Mouse (Mus musculus): ENCODE results near the gene Lep. TPM values are rescaled to one million over a fixed set of nuclear protein-coding genes. Genes with fewer than 3 reads are reported as not detected.

Gene Lep
- polyA plus RNA-seq, 1 experiment from 2014 or later = not detected

- Histone ChIP-seq H3K27ac (no peak overlapping the region), H3K4me2 (no peak overlapping the region), H3K9ac (no peak overlapping the region), H3K27me3 (peaks cover 13% of the 10 kb centered on the region), H3K36me3 (no peaks in the 10 kb centered on the region), H3K4me1 (no peaks in the 10 kb centered on the region), H3K9me3 (no peaks in the 10 kb centered on the region), H3K4me3 (no peak overlapping the region)
- WGBS = 63% methylated on average over 5 of the region's 5 CpGs
- no peak for ATAC-seq (ENCODE audit: insufficient number of reproducible peaks, insufficient read depth, low FRiP score, low TSS enrichment, low read depth)
These were observed 10.1 kb upstream of the Lep start for GRCm38 (mm10) chr6:29049926-29050325.

- WGBS = 64% methylated on average over 9 of the region's 9 CpGs
- Histone ChIP-seq H3K4me1 (no peaks in the 10 kb centered on the region), H3K27ac (no peak overlapping the region), H3K9me3 (no peaks in the 10 kb centered on the region; the same call in 1 of the 2 replicates), H3K4me3 (no peak overlapping the region), H3K4me2 (no peak overlapping the region), H3K27me3 (peaks cover 13% of the 10 kb centered on the region), H3K9ac (no peak overlapping the region), H3K36me3 (no peaks in the 10 kb centered on the region)
- ATAC-seq (ENCODE audit: insufficient number of reproducible peaks, insufficient read depth, low FRiP score, low TSS enrichment, low read depth) = no peak
These were observed 7.8 kb upstream of the Lep start for GRCm38 (mm10) chr6:29052188-29052587.

- Histone ChIP-seq H3K27me3 (peaks cover 13% of the 10 kb centered on the region), H3K9ac (no peak overlapping the region), H3K4me3 (no peak overlapping the region), H3K4me2 (no peak overlapping the region), H3K4me1 (no peaks in the 10 kb centered on the region), H3K9me3 (no peaks in the 10 kb centered on the region; the same call in 1 of the 2 replicates), H3K27ac (no peak overlapping the region), H3K36me3 (no peaks in the 10 kb centered on the region)
- WGBS = 70% methylated on average over 7 of the region's 7 CpGs
- no peak for ATAC-seq (ENCODE audit: insufficient number of reproducible peaks, insufficient read depth, low FRiP score, low TSS enrichment, low read depth)
These were observed 6.8 kb upstream of the Lep start for GRCm38 (mm10) chr6:29053181-29053580.

GRCm38 (mm10) chr6:29056377-29056776 is 3.6 kb upstream of the Lep start:
- 80% methylated on average over 7 of the region's 7 CpGs for WGBS
- Histone ChIP-seq H3K4me3 (no peak overlapping the region), H3K27me3 (peaks cover 10% of the 10 kb centered on the region), H3K9me3 (no peaks in the 10 kb centered on the region; the same call in 1 of the 2 replicates), H3K27ac (no peak overlapping the region), H3K4me1 (no peaks in the 10 kb centered on the region), H3K9ac (no peak overlapping the region), H3K36me3 (no peaks in the 10 kb centered on the region), H3K4me2 (no peak overlapping the region)
- no peak for ATAC-seq (ENCODE audit: insufficient number of reproducible peaks, insufficient read depth, low FRiP score, low TSS enrichment, low read depth)

GRCm38 (mm10) chr6:29066389-29066790 is 6.4 kb downstream of the Lep start:
- H3K9ac ChIP-seq = no peak overlapping the region
- H3K4me1 ChIP-seq = no peaks in the 10 kb centered on the region
- H3K4me2 ChIP-seq = no peak overlapping the region
- no peaks in the 10 kb centered on the region for H3K36me3 ChIP-seq
- ATAC-seq (ENCODE audit: insufficient number of reproducible peaks, insufficient read depth, low FRiP score, low TSS enrichment, low read depth) = no peak
- H3K27me3 ChIP-seq = no peaks in the 10 kb centered on the region
- no peak overlapping the region for H3K27ac ChIP-seq
- WGBS = 67% methylated on average over 8 of the region's 8 CpGs
- no peaks in the 10 kb centered on the region for H3K9me3 ChIP-seq
- no peak overlapping the region for H3K4me3 ChIP-seq

- Histone ChIP-seq H3K36me3 (no peaks in the 10 kb centered on the region), H3K27me3 (no peaks in the 10 kb centered on the region), H3K4me1 (no peaks in the 10 kb centered on the region), H3K4me3 (no peak overlapping the region), H3K4me2 (no peak overlapping the region), H3K9me3 (no peaks in the 10 kb centered on the region), H3K27ac (no peak overlapping the region), H3K9ac (no peak overlapping the region)
- WGBS = 82% methylated on average over 4 of the region's 4 CpGs
- no peak for ATAC-seq (ENCODE audit: insufficient number of reproducible peaks, insufficient read depth, low FRiP score, low TSS enrichment, low read depth)
These were observed 12.2 kb downstream of the Lep start for GRCm38 (mm10) chr6:29072258-29072657.

GRCm38 (mm10) chr6:29073462-29074132 is 13.6 kb downstream of the Lep start:
- H3K9me3 ChIP-seq = no peaks in the 10 kb centered on the region
- H3K4me3 ChIP-seq = no peak overlapping the region
- no peaks in the 10 kb centered on the region for H3K4me1 ChIP-seq
- no peak overlapping the region for H3K4me2 ChIP-seq
- no peak overlapping the region for H3K27ac ChIP-seq
- 62% methylated on average over 11 of the region's 11 CpGs for WGBS
- no peak for ATAC-seq (ENCODE audit: insufficient number of reproducible peaks, insufficient read depth, low FRiP score, low TSS enrichment, low read depth)
- H3K36me3 ChIP-seq = no peaks in the 10 kb centered on the region
- no peaks in the 10 kb centered on the region for H3K27me3 ChIP-seq
- H3K9ac ChIP-seq = no peak overlapping the region

GRCm38 (mm10) chr6:29074133-29074469 is 14.1 kb downstream of the Lep start:
- Histone ChIP-seq H3K4me2 (no peak overlapping the region), H3K9me3 (no peaks in the 10 kb centered on the region), H3K4me1 (no peaks in the 10 kb centered on the region), H3K36me3 (no peaks in the 10 kb centered on the region), H3K4me3 (no peak overlapping the region), H3K27me3 (no peaks in the 10 kb centered on the region), H3K9ac (no peak overlapping the region), H3K27ac (no peak overlapping the region)
- no peak for ATAC-seq (ENCODE audit: insufficient number of reproducible peaks, insufficient read depth, low FRiP score, low TSS enrichment, low read depth)

- no peak overlapping the region for H3K4me2 ChIP-seq
- no peaks in the 10 kb centered on the region for H3K9me3 ChIP-seq
- H3K4me1 ChIP-seq = no peaks in the 10 kb centered on the region
- no peak overlapping the region for H3K27ac ChIP-seq
- no peaks in the 10 kb centered on the region for H3K36me3 ChIP-seq
- H3K27me3 ChIP-seq = peaks cover 3% of the 10 kb centered on the region; the same call in 1 of the 2 replicates
- no peak overlapping the region for H3K4me3 ChIP-seq
- no peak overlapping the region for H3K9ac ChIP-seq
- ATAC-seq (ENCODE audit: insufficient number of reproducible peaks, insufficient read depth, low FRiP score, low TSS enrichment, low read depth) = no peak
- WGBS = 60% methylated on average over 4 of the region's 4 CpGs
These were observed 19.3 kb downstream of the Lep start for GRCm38 (mm10) chr6:29079291-29079690.

GRCm38 (mm10) chr6:29081826-29082363 is 21.9 kb downstream of the Lep start:
- H3K27ac ChIP-seq = no peak overlapping the region
- no peak overlapping the region for H3K4me2 ChIP-seq
- H3K4me3 ChIP-seq = no peak overlapping the region
- no peak overlapping the region for H3K9ac ChIP-seq
- H3K36me3 ChIP-seq = no peaks in the 10 kb centered on the region
- peaks cover 6% of the 10 kb centered on the region; the same call in 1 of the 2 replicates for H3K4me1 ChIP-seq
- H3K9me3 ChIP-seq = no peaks in the 10 kb centered on the region
- 70% methylated on average over 10 of the region's 10 CpGs for WGBS
- peaks cover 3% of the 10 kb centered on the region; the same call in 1 of the 2 replicates for H3K27me3 ChIP-seq
- no peak for ATAC-seq (ENCODE audit: insufficient number of reproducible peaks, insufficient read depth, low FRiP score, low TSS enrichment, low read depth)

GRCm38 (mm10) chr6:29082776-29083354 is 22.8 kb downstream of the Lep start:
- 41% methylated on average over 9 of the region's 9 CpGs for WGBS
- H3K27ac ChIP-seq = 0 out of 2 replicates have a peak overlapping the region, but pooled peaks have one; percentile 28

GRCm38 (mm10) chr6:29084401-29084800 is 24.4 kb downstream of the Lep start:
- WGBS = 36% methylated on average over 7 of the region's 7 CpGs
- no peaks in the 10 kb centered on the region for H3K9me3 ChIP-seq
- no peak overlapping the region for H3K4me2 ChIP-seq
- ATAC-seq (ENCODE audit: insufficient number of reproducible peaks, insufficient read depth, low FRiP score, low TSS enrichment, low read depth) = no peak
- no peak overlapping the region for H3K27ac ChIP-seq
- H3K36me3 ChIP-seq = no peaks in the 10 kb centered on the region
- H3K9ac ChIP-seq = no peak overlapping the region
- H3K4me3 ChIP-seq = no peak overlapping the region
- H3K4me1 ChIP-seq = peaks cover 6% of the 10 kb centered on the region; the same call in 1 of the 2 replicates
- peaks cover 3% of the 10 kb centered on the region; the same call in 1 of the 2 replicates for H3K27me3 ChIP-seq

More at GRCm38 (mm10) chr6:29082776-29083354, 22.8 kb downstream of the Lep start:
- no peak overlapping the region for H3K4me3 ChIP-seq
- ATAC-seq (ENCODE audit: insufficient number of reproducible peaks, insufficient read depth, low FRiP score, low TSS enrichment, low read depth) = no peak
- no peak overlapping the region for H3K4me2 ChIP-seq
- H3K4me1 ChIP-seq = peaks cover 6% of the 10 kb centered on the region; the same call in 1 of the 2 replicates
- H3K9me3 ChIP-seq = no peaks in the 10 kb centered on the region
- H3K36me3 ChIP-seq = no peaks in the 10 kb centered on the region
- H3K27me3 ChIP-seq = peaks cover 3% of the 10 kb centered on the region; the same call in 1 of the 2 replicates
- H3K9ac ChIP-seq = no peak overlapping the region

Measured in embryonic facial prominence, embryonic 13.5 days (tissue).